Comparison of ENCODE assay signal across 10 mouse cellular contexts in the genomic region with DNA sequence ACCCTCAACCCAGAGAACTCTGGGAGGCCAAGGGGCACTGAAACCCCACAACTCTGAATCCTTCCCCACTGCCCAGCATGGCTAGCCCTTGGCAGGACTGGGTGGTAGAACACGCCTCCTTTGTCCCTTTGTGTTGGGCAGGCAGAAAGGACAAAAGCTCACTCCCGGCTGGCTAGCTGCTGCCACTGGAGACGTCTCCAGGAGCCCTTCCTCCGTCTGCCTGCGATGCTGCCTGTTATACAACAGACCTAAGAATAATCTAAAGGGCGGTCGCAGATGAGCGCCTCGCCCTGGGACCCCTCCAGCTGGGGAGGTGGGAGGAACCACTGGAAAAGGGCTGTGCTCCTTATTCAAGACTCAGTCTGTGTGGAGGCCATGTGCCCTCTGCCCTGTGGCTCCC. TPM values are rescaled to one million over a fixed set of nuclear protein-coding genes. Genes with fewer than 3 reads are reported as not detected.
DNase-seq lines count a peak whose midpoint lies in the region; ATAC-seq and TF ChIP-seq lines count a peak whose summit lies in the region.
"Had no signal": no experiment of that assay in that cellular context is flagged by ENCODE, and none has a peak within 500 bp of the region (broad histone marks: within the 10 kb centered on the region; RNA-seq: fewer than 3 reads in every experiment).

No protein-coding gene starts in this region.

- peaks cover 16% of the 10 kb centered on the region for H3K4me1 ChIP-seq in hindbrain, embryonic 11.5 days (replicated peaks; ENCODE audit: control insufficient read depth, insufficient read depth, low read length)
- peaks cover 25% of the 10 kb centered on the region for H3K4me1 ChIP-seq in midbrain, embryonic 14.5 days (ENCODE audit: control insufficient read depth, insufficient read depth, low read length)
- no peaks in the 10 kb centered on the region for H3K4me1 ChIP-seq in thymus, adult 2 months (replicated peaks; ENCODE audit: control insufficient read depth, insufficient read depth, low read length)

- peak; percentile 42 for DNase-seq in embryo, embryonic 10.5 days (ENCODE audit: low spot score)
- no peak for DNase-seq in embryo, embryonic 9.5 days (ENCODE audit: extremely low spot score)
- DNase-seq in brain, embryonic 14.5 days (ENCODE audit: low read depth) = peak; percentile 62
- DNase-seq in hindbrain, embryonic 11.5 days (ENCODE audit: low spot score) = peak; percentile 51
- DNase-seq in midbrain, embryonic 14.5 days = peak; percentile 58
- DNase-seq in ovary, postnatal 10 days (ENCODE audit: low spot score) = no peak
- no peak for DNase-seq in T-cell, adult 2 months (ENCODE audit: low spot score)
- DNase-seq in thymus, adult 2 months = no peak

- no peak for TF ChIP-seq CTCF in brain, embryonic 14.5 days (IDR thresholded peaks at IDR 0.05; ENCODE audit: borderline replicate concordance, extremely low read depth, insufficient read depth, insufficient read length)
- TF ChIP-seq CTCF in thymus, adult 2 months (IDR thresholded peaks at IDR 0.05; ENCODE audit: borderline replicate concordance, control insufficient read depth, extremely low read depth, insufficient read depth, low read length, poor library complexity) = no peak

- H3K36me3 ChIP-seq in hindbrain, embryonic 11.5 days (ENCODE audit: control insufficient read depth, insufficient read depth, low read length) = no peaks in the 10 kb centered on the region
- H3K36me3 ChIP-seq in midbrain, embryonic 14.5 days (ENCODE audit: control insufficient read depth, insufficient read depth, low read length) = no peaks in the 10 kb centered on the region
- H3K36me3 ChIP-seq in thymus, adult 2 months (ENCODE audit: control insufficient read depth, insufficient read depth, low read length) = no peaks in the 10 kb centered on the region
- H3K36me3 ChIP-seq: heart, embryonic 10.5 days; limb, embryonic 13.5 days had no signal

- no peak overlapping the region for H3K4me2 ChIP-seq in hindbrain, embryonic 11.5 days (replicated peaks; ENCODE audit: low read depth, low read length)
- peak overlapping the region; percentile 38 for H3K4me2 ChIP-seq in midbrain, embryonic 14.5 days (ENCODE audit: low read length)
- H3K4me2 ChIP-seq: limb, embryonic 13.5 days had no signal

- peaks cover 35% of the 10 kb centered on the region for H3K27me3 ChIP-seq in hindbrain, embryonic 11.5 days (ENCODE audit: control insufficient read depth, insufficient read depth, low read length)
- peaks cover 25% of the 10 kb centered on the region for H3K27me3 ChIP-seq in midbrain, embryonic 14.5 days (ENCODE audit: control insufficient read depth, insufficient read depth, low read length)
- peaks cover 4% of the 10 kb centered on the region; the same call in 1 of the 2 replicates for H3K27me3 ChIP-seq in thymus, adult 2 months (ENCODE audit: control insufficient read depth, insufficient read depth, low read length)

- peak; percentile 34; the same call in 1 of the 2 replicates for ATAC-seq in hindbrain, embryonic 11.5 days (ENCODE audit: low FRiP score)
- no peak for ATAC-seq in midbrain, embryonic 14.5 days (ENCODE audit: low FRiP score, low TSS enrichment)

- no peak for TF ChIP-seq POLR2A in brain, embryonic 14.5 days (IDR thresholded peaks at IDR 0.05; ENCODE audit: borderline replicate concordance, extremely low read depth, insufficient read depth, insufficient read length, poor library complexity, severe bottlenecking)
- TF ChIP-seq POLR2A in thymus, adult 2 months (IDR thresholded peaks at IDR 0.05; ENCODE audit: control insufficient read depth, extremely low read depth, insufficient read depth, low read length, poor library complexity) = no peak

- peak overlapping the region; percentile 7; the same call in 1 of the 2 replicates for H3K9ac ChIP-seq in hindbrain, embryonic 11.5 days (ENCODE audit: low read depth, low read length)
- peak overlapping the region; percentile 41 for H3K9ac ChIP-seq in midbrain, embryonic 14.5 days (replicated peaks; ENCODE audit: low read length)
- H3K9ac ChIP-seq: limb, embryonic 13.5 days had no signal

- WGBS in hindbrain, embryonic 11.5 days = 27% methylated on average over 9 of the region's 9 CpGs
- 6% methylated on average over 9 of the region's 9 CpGs for WGBS in midbrain, embryonic 14.5 days
- 73% methylated on average over 9 of the region's 9 CpGs for WGBS in thymus, adult 2 months

- H3K27ac ChIP-seq in hindbrain, embryonic 11.5 days (ENCODE audit: low read depth, low read length) = no peak overlapping the region
- peak overlapping the region; percentile 49; the same call in 1 of the 2 replicates for H3K27ac ChIP-seq in midbrain, embryonic 14.5 days (replicated peaks; ENCODE audit: low read depth, low read length)
- H3K27ac ChIP-seq in thymus, adult 2 months (ENCODE audit: control insufficient read depth, insufficient read depth, low read length) = no peak overlapping the region
- H3K27ac ChIP-seq: heart, embryonic 10.5 days; limb, embryonic 13.5 days had no signal

- H3K4me3 ChIP-seq in hindbrain, embryonic 11.5 days (ENCODE audit: low read depth, low read length) = no peak overlapping the region
- H3K4me3 ChIP-seq in midbrain, embryonic 14.5 days (replicated peaks; ENCODE audit: low read depth, low read length) = no peak overlapping the region
- H3K4me3 ChIP-seq in thymus, adult 2 months (ENCODE audit: control insufficient read depth, insufficient read depth, low read length) = no peak overlapping the region
- H3K4me3 ChIP-seq: heart, embryonic 10.5 days; limb, embryonic 13.5 days had no signal

- H3K9me3 ChIP-seq in hindbrain, embryonic 11.5 days (ENCODE audit: control insufficient read depth, low read length) = no peaks in the 10 kb centered on the region
- H3K9me3 ChIP-seq in midbrain, embryonic 14.5 days (ENCODE audit: control insufficient read depth, low read length) = no peaks in the 10 kb centered on the region
- H3K9me3 ChIP-seq: heart, embryonic 10.5 days; limb, embryonic 13.5 days had no signal

RNA-seq across cellular contexts. Expression of a gene that starts 16.4 kb away (rescaled TPM):
- polyA plus RNA-seq in brain, embryonic 14.5 days (2012; rRNA removed) = 33.7 and 37.6 TPM in 2 replicates
- polyA plus RNA-seq in hindbrain, embryonic 11.5 days (2014; fragmentation: Nextera tagmentation; extraction: Ambion mirVana) = 1.5 and 2.1 TPM in 2 replicates
- polyA plus RNA-seq in midbrain, embryonic 14.5 days (2014; fragmentation: Nextera tagmentation; extraction: Ambion mirVana) = 12.1 and 13.0 TPM in 2 replicates
- 7.6 and 10.0 TPM in 2 replicates for polyA plus RNA-seq in thymus, adult 2 months (2012; rRNA removed)

RNA-seq across cellular contexts. Expression of a gene that starts 26.6 kb away (rescaled TPM):
- 19.2 and 27.0 TPM in 2 replicates for polyA plus RNA-seq in brain, embryonic 14.5 days (2012; rRNA removed)
- 5.6 and 7.8 TPM in 2 replicates for polyA plus RNA-seq in hindbrain, embryonic 11.5 days (2014; fragmentation: Nextera tagmentation; extraction: Ambion mirVana)
- 6.0 and 10.0 TPM in 2 replicates for polyA plus RNA-seq in midbrain, embryonic 14.5 days (2014; fragmentation: Nextera tagmentation; extraction: Ambion mirVana)
- 32.8 and 38.0 TPM in 2 replicates for polyA plus RNA-seq in thymus, adult 2 months (2012; rRNA removed)

RNA-seq across cellular contexts. Expression of a gene that starts 46.0 kb away (rescaled TPM):
- 84.0 and 95.7 TPM in 2 replicates for polyA plus RNA-seq in brain, embryonic 14.5 days (2012; rRNA removed)
- 156 and 166 TPM in 2 replicates for polyA plus RNA-seq in hindbrain, embryonic 11.5 days (2014; fragmentation: Nextera tagmentation; extraction: Ambion mirVana)
- polyA plus RNA-seq in midbrain, embryonic 14.5 days (2014; fragmentation: Nextera tagmentation; extraction: Ambion mirVana) = 139 and 148 TPM in 2 replicates
- polyA plus RNA-seq in thymus, adult 2 months (2012; rRNA removed) = 107 and 111 TPM in 2 replicates

RNA-seq across cellular contexts. Expression of a gene that starts 46.2 kb away (rescaled TPM):
- 8.0 and 12.6 TPM in 2 replicates for polyA plus RNA-seq in brain, embryonic 14.5 days (2012; rRNA removed)
- polyA plus RNA-seq in hindbrain, embryonic 11.5 days (2014; fragmentation: Nextera tagmentation; extraction: Ambion mirVana) = 3.3 and 4.2 TPM in 2 replicates
- polyA plus RNA-seq in midbrain, embryonic 14.5 days (2014; fragmentation: Nextera tagmentation; extraction: Ambion mirVana) = 6.0 and 6.4 TPM in 2 replicates
- polyA plus RNA-seq in thymus, adult 2 months (2012; rRNA removed) = 3.8 and 5.0 TPM in 2 replicates

Comparison
In these comparisons a context has a peak if more than half of its experiments do, and no peak if none do; other contexts are left out.
1. DNase-seq: peak in embryo, embryonic 10.5 days (single experiment), brain, embryonic 14.5 days (single experiment), hindbrain, embryonic 11.5 days (single experiment) and midbrain, embryonic 14.5 days (single experiment); none in embryo, embryonic 9.5 days (single experiment), ovary, postnatal 10 days (single experiment), T-cell, adult 2 months (single experiment) and thymus, adult 2 months (single experiment).